Mouse (Mus musculus): ENCODE measurements around the gene Zfp385b. TPM values are rescaled to one million over a fixed set of nuclear protein-coding genes. Genes with fewer than 3 reads are reported as not detected.

The Zfp385b gene
- total RNA-seq, 1 experiment from 2014 or later, result 0.12 TPM

DNA sequence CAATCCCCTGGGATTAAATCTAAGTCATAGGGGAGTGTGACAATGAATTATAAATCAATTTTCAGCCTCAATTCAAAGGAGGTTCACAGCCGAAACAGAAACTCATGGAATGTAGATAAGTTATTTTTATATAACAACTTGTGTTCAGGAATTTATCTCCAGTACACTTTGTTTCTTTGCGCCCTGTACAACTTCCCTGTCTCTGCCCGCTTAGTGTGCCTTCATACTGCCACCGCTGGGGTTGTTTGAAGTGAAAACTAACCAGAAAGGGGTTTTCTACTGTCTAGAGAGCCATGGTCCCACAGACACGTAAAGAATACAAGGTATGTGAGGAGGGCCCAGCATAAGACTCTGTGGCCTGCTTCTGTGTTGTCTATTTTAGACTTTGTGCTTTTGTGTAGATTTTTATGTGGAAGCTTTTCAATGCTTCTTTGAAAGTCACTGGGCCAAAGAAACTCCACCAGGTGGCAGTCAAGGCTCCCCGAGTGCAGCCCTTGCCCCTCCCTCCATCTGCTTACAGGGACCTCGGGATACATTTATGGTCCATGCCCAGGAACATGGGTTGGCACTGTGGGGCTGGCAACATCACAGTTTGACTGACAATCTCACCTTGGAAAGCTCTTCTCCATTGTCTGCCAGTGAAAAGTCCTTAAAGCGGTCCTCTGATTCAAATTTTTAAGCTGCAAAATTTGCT is 23.4 kb downstream of the Zfp385b start:
- no peak for ATAC-seq (ENCODE audit: extremely low read depth, insufficient number of reproducible peaks, low FRiP score, poor library complexity, severe bottlenecking)

DNA sequence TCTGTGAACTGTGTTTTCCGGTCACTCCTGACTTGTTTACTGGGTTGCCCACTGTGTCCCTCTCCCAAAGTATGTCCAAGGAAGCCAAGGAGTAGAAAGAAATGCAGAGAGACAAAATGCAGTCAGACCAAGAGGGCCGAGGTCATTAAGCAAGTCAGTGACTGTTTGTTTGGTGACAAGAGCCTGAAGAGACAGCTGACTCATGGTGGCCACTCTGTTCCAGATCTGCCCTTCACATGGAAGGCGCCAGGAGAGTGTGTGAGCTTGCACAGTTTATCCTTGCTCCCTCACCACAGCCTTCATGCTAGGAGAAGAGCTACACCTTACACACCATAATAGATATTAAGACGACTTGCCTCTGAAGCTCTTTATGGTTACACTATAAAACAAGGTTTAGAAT is 28.6 kb downstream of the Zfp385b start:
- no peak for ATAC-seq (ENCODE audit: extremely low read depth, insufficient number of reproducible peaks, low FRiP score, poor library complexity, severe bottlenecking)

DNA sequence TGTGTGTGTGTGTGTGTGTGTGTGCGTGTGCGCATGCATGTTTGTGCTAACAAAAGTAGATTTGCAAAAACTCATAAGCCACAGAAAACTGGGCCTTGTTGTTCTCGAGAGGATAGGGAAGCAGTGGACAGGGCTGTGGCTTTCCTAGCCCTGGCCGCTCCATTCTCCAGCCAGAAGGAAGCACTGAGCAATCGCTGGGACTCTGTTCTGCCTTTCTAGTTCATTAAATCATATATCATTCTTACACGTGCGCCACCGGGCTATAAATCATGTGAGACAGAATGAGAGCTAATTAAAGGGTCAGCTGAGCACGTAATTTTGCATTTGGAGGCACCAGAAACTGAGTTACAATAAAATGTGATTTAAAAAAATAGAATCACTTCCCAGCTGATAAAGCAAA is 29.1 kb downstream of the Zfp385b start:
- ATAC-seq (ENCODE audit: extremely low read depth, insufficient number of reproducible peaks, low FRiP score, poor library complexity, severe bottlenecking), result no peak

DNA sequence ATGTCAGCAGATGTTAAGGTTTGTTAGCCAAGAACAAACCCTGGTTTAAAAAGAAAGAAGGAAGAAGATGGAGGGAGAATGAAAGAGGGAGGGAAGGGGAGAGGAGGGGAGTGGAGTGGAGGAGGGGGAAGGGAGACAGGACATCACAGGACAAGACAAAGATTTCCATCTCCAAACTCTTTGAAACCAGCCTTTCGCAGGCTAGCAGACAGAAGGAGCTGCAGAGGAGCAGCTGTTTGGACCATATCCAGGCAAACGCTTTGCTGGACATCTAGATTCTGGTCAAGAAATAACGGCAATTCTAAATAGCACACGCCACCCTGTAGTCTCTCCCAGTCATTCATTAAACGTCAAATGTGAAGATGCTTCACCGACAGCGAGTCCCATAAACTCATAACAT is 38.0 kb downstream of the Zfp385b start:
- no peak for ATAC-seq (ENCODE audit: extremely low read depth, insufficient number of reproducible peaks, low FRiP score, poor library complexity, severe bottlenecking)

- ATAC-seq (ENCODE audit: extremely low read depth, insufficient number of reproducible peaks, low FRiP score, poor library complexity, severe bottlenecking), result no peak
Observed at GRCm38 (mm10) chr2:77777781-77778180, 41.7 kb downstream of the Zfp385b start.

- no peak for ATAC-seq (ENCODE audit: extremely low read depth, insufficient number of reproducible peaks, low FRiP score, poor library complexity, severe bottlenecking)
Observed at GRCm38 (mm10) chr2:77777047-77777686, 42.3 kb downstream of the Zfp385b start.

DNA sequence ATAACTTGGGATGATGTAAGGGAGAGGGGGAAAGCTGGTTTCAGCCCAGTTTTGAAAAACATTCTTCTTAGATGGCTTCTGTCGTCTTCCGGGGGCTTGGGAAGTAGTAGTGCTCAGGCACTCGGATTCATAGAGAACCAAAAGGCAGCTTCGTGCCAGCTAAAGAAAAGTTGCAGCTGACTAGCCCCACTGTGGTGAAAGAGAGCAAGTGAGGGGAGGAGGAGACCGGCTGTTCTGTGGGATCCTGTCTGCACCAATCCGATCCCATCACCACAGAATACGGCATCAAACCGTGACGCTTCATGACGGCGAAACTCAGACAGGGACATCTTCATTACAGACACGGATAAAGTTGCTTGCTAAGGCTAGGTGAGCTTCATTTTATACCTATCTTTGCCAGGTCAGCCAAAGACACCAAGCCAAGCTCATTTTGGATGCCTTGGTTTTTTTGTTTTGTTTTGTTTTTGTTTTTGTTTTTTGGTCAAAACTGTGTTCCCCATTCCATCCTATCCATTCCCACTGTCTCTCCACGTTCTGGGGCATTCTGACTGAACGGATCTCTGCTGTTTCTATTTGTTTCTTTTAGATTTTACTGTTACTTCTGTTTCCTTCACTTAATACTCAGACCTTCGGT is 44.1 kb downstream of the Zfp385b start:
- ATAC-seq (ENCODE audit: extremely low read depth, insufficient number of reproducible peaks, low FRiP score, poor library complexity, severe bottlenecking), result no peak

- no peak for ATAC-seq (ENCODE audit: extremely low read depth, insufficient number of reproducible peaks, low FRiP score, poor library complexity, severe bottlenecking)
Observed at GRCm38 (mm10) chr2:77770056-77770697, 49.3 kb downstream of the Zfp385b start.

DNA sequence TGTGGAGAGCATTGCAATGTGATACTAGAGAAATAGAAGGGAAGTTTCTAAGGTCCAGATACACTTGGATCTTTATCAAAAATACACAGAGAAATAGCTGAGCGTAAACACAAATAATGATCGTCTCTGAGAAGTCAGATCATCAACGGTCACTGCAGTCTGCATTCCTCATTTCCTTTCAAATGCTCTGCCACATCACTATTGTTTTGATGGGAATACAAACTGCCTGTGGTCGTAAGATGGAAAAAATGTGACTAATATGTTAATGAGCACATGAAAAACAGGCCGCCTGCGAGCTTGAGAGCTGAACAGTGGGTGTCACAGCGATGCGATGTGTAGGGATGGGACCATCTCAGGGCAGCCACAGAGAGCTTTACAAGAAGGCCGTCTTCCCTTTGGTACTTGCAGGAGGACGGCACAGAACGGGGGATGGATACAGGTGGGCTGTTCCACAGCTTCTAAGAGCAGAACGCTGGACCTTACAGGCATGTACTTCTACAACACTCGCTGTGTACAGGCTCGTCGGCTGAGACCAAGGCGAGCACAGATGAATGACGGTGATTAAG is 51.0 kb downstream of the Zfp385b start:
- no peak for ATAC-seq (ENCODE audit: extremely low read depth, insufficient number of reproducible peaks, low FRiP score, poor library complexity, severe bottlenecking)

- no peak for ATAC-seq (ENCODE audit: extremely low read depth, insufficient number of reproducible peaks, low FRiP score, poor library complexity, severe bottlenecking)
Observed at GRCm38 (mm10) chr2:77761967-77762366, 57.5 kb downstream of the Zfp385b start.

DNA sequence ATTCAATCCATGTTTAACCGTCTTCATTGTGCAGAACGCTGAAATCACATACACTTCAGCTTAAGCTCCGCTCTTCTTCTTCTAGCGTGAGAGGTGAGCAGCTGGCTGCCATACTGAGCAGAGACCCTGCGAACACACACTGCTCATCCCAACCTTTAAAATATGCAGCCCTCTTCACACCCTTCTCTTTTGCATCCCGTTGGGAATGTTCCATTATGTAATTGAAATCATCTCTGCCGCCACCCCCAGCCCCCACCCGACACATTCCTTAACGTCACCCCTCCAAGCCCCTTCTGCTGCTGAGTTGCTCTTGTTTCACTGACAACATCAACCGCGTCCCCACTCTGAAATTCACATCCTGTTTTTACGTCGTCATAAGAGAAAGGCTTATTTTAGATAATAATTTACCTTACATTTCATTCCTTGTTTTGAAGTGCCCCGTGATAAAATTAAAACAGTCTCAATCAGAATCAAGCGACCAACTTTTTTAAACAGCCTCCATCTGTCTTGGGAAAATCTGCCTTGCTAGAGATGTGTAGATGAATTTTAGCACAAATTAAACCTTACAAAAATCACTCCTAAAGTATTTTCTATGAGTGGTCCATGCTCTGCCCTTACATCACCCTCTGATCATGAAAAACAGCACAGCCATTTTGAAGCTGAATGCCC is 60.9 kb downstream of the Zfp385b start:
- no peak for ATAC-seq (ENCODE audit: extremely low read depth, insufficient number of reproducible peaks, low FRiP score, poor library complexity, severe bottlenecking)

GRCm38 (mm10) chr2:77752491-77752890 is 66.9 kb downstream of the Zfp385b start:
- ATAC-seq (ENCODE audit: extremely low read depth, insufficient number of reproducible peaks, low FRiP score, poor library complexity, severe bottlenecking), result no peak

DNA sequence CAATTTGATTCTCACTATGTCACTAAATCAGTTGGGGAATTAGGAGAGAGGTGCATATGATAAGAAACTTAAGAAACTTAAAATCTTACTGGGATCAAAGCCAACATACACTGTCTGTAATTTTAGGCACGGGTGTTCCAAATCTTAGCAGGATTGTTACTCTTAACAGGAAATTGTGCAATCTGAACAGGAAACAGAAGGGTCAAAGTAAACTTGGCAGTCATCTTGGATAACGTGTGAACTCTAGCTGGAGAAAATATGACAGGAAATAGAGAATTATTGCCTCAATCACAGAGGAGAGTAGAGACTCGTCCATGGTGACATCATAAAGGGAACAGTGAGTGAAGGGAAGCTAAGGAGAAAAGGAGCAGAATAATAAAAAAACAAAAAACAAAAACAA is 69.8 kb downstream of the Zfp385b start:
- no peak for ATAC-seq (ENCODE audit: extremely low read depth, insufficient number of reproducible peaks, low FRiP score, poor library complexity, severe bottlenecking)

DNA sequence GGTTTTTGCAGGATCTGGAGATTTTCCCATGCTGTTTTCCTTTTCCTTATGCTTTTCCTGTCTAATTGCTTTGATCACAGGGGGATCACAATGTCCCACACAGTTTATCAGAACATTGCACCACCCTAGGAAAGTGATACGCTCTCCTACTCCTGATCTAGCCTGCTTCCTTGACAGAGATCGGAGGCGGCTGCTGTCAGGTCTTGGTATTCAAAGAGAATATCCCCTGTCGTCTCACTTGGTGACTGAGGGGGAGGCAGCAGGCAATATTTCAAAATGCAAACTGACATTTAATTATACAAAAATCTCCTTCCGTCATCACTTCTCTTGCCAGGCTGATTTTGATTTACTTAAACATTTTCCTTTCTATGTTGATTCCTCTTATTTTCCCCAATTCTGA is 73.0 kb downstream of the Zfp385b start:
- ATAC-seq (ENCODE audit: extremely low read depth, insufficient number of reproducible peaks, low FRiP score, poor library complexity, severe bottlenecking), result no peak

DNA sequence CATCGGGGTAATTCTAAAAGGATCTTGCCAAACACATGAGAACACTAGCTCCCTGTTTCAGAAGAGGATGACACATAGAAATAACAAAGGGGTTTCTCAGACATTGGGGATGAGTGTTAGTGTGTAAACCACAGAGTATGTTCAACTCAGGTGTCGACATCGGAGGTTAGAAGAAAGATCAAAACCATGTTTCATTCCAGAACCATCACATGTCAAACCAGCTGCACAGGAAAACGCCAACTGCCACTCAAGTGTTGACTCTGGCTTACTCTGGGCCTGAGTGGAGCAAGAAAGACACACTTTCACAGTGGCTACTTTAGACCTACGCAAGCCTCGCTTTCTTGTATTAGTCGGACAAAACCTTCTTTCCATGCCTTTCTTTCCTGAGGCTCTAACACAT is 74.2 kb downstream of the Zfp385b start:
- no peak for ATAC-seq (ENCODE audit: extremely low read depth, insufficient number of reproducible peaks, low FRiP score, poor library complexity, severe bottlenecking)

GRCm38 (mm10) chr2:77742359-77742758 is 77.1 kb downstream of the Zfp385b start:
- ATAC-seq (ENCODE audit: extremely low read depth, insufficient number of reproducible peaks, low FRiP score, poor library complexity, severe bottlenecking), result no peak

DNA sequence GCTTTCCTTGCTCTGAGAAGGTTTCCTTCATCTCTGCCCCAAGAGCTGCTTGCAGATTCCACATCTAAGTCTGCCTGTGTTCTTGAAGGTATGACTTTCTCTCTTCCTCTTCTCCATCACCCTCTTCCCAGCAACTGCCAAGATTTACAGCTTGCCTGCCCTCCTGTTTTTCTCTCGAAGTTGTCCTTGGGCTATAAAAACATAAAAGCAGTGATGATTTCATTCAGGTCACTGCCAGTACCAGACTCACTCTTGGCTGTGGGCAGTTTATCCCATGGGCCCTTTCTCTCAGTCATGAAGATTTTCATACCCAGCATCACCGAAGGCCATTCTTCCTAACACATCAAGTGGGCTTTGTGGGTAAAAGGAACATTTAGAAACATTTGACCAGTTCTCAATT is 89.2 kb downstream of the Zfp385b start:
- ATAC-seq (ENCODE audit: extremely low read depth, insufficient number of reproducible peaks, low FRiP score, poor library complexity, severe bottlenecking), result no peak

DNA sequence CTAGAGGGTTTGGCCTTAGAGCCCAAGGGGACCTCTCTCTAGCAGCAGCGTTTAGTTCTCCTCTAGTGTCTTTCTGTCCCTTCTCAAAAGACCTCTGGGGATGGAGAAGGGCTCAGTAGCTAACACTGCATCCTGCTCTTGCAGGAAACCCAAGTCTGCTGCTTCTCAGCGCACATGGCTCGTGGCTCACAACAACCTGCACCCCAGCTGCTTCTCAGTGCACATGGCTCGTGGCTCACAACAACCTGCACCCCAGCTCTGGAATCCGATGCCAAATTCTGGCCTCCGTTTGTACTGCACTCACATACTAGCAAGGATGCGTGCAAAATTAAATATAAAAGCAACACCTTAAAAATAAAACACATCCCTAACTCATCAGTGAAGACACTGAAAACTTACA is 92.6 kb downstream of the Zfp385b start:
- ATAC-seq (ENCODE audit: extremely low read depth, insufficient number of reproducible peaks, low FRiP score, poor library complexity, severe bottlenecking), result no peak

- ATAC-seq (ENCODE audit: extremely low read depth, insufficient number of reproducible peaks, low FRiP score, poor library complexity, severe bottlenecking), result no peak
Observed at GRCm38 (mm10) chr2:77720806-77721205, 98.6 kb downstream of the Zfp385b start.

Data from neutrophil, adult 5-6 weeks (primary cell).